In genomic region chr10:119851594-119851993, GRCm38 (mm10) we compare ENCODE assay signal across 32 mouse cellular contexts.
"Had no signal": no experiment of that assay in that cellular context is flagged by ENCODE, and none has a peak within 500 bp of the region (broad histone marks: within the 10 kb centered on the region; RNA-seq: fewer than 3 reads in every experiment).

No protein-coding gene starts in this region.

- H3K4me3 ChIP-seq: left cerebral cortex, adult 2 months; limb, embryonic 10.5 days; limb, embryonic 12.5 days; limb, embryonic 13.5 days; limb, embryonic 15.5 days; liver, embryonic 12.5 days; liver, embryonic 13.5 days; liver, embryonic 15.5 days; lung, embryonic 15.5 days; midbrain, embryonic 10.5 days; midbrain, embryonic 12.5 days; midbrain, embryonic 13.5 days; midbrain, embryonic 15.5 days; myocyte had no signal

- H3K9ac ChIP-seq: limb, embryonic 12.5 days; limb, embryonic 13.5 days; limb, embryonic 15.5 days; liver, embryonic 12.5 days; liver, embryonic 13.5 days; liver, embryonic 14.5 days; liver, embryonic 15.5 days; liver, postnatal 0 days; lung, embryonic 14.5 days; lung, embryonic 15.5 days; midbrain, embryonic 12.5 days; midbrain, embryonic 13.5 days; midbrain, embryonic 15.5 days had no signal

- ATAC-seq: liver, embryonic 12.5 days; liver, postnatal 0 days; lung, postnatal 0 days; midbrain, embryonic 13.5 days; midbrain, embryonic 15.5 days; midbrain, embryonic 16.5 days had no signal

- H3K36me3 ChIP-seq: limb, embryonic 10.5 days; limb, embryonic 12.5 days; limb, embryonic 13.5 days; limb, embryonic 15.5 days; liver, embryonic 12.5 days; liver, embryonic 13.5 days; liver, embryonic 15.5 days; lung, embryonic 15.5 days; midbrain, embryonic 10.5 days; midbrain, embryonic 12.5 days; midbrain, embryonic 13.5 days; midbrain, embryonic 15.5 days had no signal

- H3K27ac ChIP-seq: left cerebral cortex, adult 2 months; limb, embryonic 10.5 days; limb, embryonic 12.5 days; limb, embryonic 13.5 days; limb, embryonic 15.5 days; liver, embryonic 12.5 days; liver, embryonic 13.5 days; liver, embryonic 14.5 days; liver, embryonic 15.5 days; lung, embryonic 15.5 days; macrophage; midbrain, embryonic 10.5 days; midbrain, embryonic 12.5 days; midbrain, embryonic 13.5 days; midbrain, embryonic 15.5 days had no signal

- DNase-seq: left cerebral cortex, postnatal 4 days; liver; liver, embryonic 13.5 days; liver, postnatal 0 days; lung, adult 18-20 months; lung, adult 2 months; lung, embryonic 14.5 days; lung, postnatal 10 days; lung, postnatal 14 days; lung, postnatal 36 days; lung, postnatal 4 days; midbrain, embryonic 14.5 days had no signal

- H3K27me3 ChIP-seq: limb, embryonic 12.5 days; limb, embryonic 13.5 days; limb, embryonic 15.5 days; liver, embryonic 12.5 days; liver, embryonic 13.5 days; liver, embryonic 15.5 days; lung, embryonic 15.5 days; megakaryocyte, embryonic 14.5 days; midbrain, embryonic 12.5 days; midbrain, embryonic 13.5 days; midbrain, embryonic 15.5 days had no signal

- H3K9me3 ChIP-seq: limb, embryonic 10.5 days; limb, embryonic 12.5 days; limb, embryonic 13.5 days; limb, embryonic 15.5 days; liver, embryonic 13.5 days; liver, embryonic 15.5 days; lung, embryonic 15.5 days; midbrain, embryonic 10.5 days; midbrain, embryonic 12.5 days; midbrain, embryonic 13.5 days; midbrain, embryonic 15.5 days had no signal

- H3K4me1 ChIP-seq: limb, embryonic 15.5 days; liver, embryonic 12.5 days; liver, embryonic 13.5 days; liver, embryonic 15.5 days; lung, embryonic 15.5 days; megakaryocyte, embryonic 14.5 days; midbrain, embryonic 13.5 days; midbrain, embryonic 15.5 days had no signal

- H3K4me2 ChIP-seq: limb, embryonic 12.5 days; limb, embryonic 13.5 days; limb, embryonic 15.5 days; liver, embryonic 11.5 days; liver, embryonic 12.5 days; liver, embryonic 13.5 days; liver, embryonic 15.5 days; lung, embryonic 14.5 days; lung, embryonic 15.5 days; midbrain, embryonic 11.5 days; midbrain, embryonic 12.5 days; midbrain, embryonic 13.5 days; midbrain, embryonic 15.5 days had no signal
